Mouse (Mus musculus) limb, embryonic 11.5 days (tissue): ENCODE results near the gene Muc4. TPM values are rescaled to one million over a fixed set of nuclear protein-coding genes. Genes with fewer than 3 reads are reported as not detected.

ENCODE experiments used
- ATAC-seq: fragments of 200-750 bp; cut with Nextera tagmentation; 2 replicates; pipeline ENCODE4 v1.8.0; 2017; ENCODE audit warnings: low read depth; ENCODE audit not compliant: insufficient number of reproducible peaks, low FRiP score, low TSS enrichment
- DNase-seq: peaks from one replicate; pipeline ENCODE4 v3.0.0-alpha.2; 2015; ENCODE audit warnings: low spot score
- H3K27ac ChIP-seq: fragments of 300-500 bp; sonication (generic); replicated peaks from 2 replicates; pipeline ENCODE4 v1.5.1; 2014; ENCODE audit warnings: low read depth, mild to moderate bottlenecking, low read length
- H3K27me3 ChIP-seq: fragments of 300-500 bp; sonication (generic); 2 replicates; pipeline ENCODE4 v1.6.1; 2014; ENCODE audit warnings: mild to moderate bottlenecking, low read length, mixed read lengths; ENCODE audit not compliant: control insufficient read depth, insufficient read depth
- H3K36me3 ChIP-seq: fragments of 300-500 bp; sonication (generic); 2 replicates; pipeline ENCODE4 v1.6.1; 2014; ENCODE audit warnings: mild to moderate bottlenecking, low read length, moderate library complexity, mixed read lengths; ENCODE audit not compliant: control insufficient read depth, insufficient read depth
- H3K4me1 ChIP-seq: fragments of 300-500 bp; sonication (generic); 2 replicates; pipeline ENCODE4 v1.6.1; 2014; ENCODE audit warnings: low read length, mixed read lengths; ENCODE audit not compliant: control insufficient read depth, insufficient read depth
- H3K4me2 ChIP-seq: fragments of 300-500 bp; sonication (generic); 2 replicates; pipeline ENCODE4 v1.6.1; 2014; ENCODE audit warnings: low read depth, mild to moderate bottlenecking, moderate library complexity; ENCODE audit not compliant: severe bottlenecking
- H3K4me3 ChIP-seq: fragments of 300-500 bp; sonication (generic); 2 replicates; pipeline ENCODE4 v1.5.1; 2014; ENCODE audit warnings: low read depth, low read length
- H3K9ac ChIP-seq: fragments of 300-500 bp; sonication (generic); 2 replicates; pipeline ENCODE4 v1.6.1; 2014; ENCODE audit warnings: mild to moderate bottlenecking, low read length
- H3K9me3 ChIP-seq: fragments of 300-500 bp; sonication (generic); 2 replicates; pipeline ENCODE4 v1.6.1; 2016; ENCODE audit warnings: low read length; ENCODE audit not compliant: control insufficient read depth
- WGBS: fragments of 180-500 bp; shearing (Covaris S2); extraction: QIAGEN DNeasy Blood & Tissue Kit; methylation state at CpG from one replicate; pipeline ENCODE4 v1.1.7; 2014; 5-methylcytosine and 5-hydroxymethylcytosine counted together
- polyA plus RNA-seq: library from polyadenylated mRNA; unstranded; fragments of >200 nt; fragmentation: Nextera tagmentation; extraction: Ambion mirVana; gene quantifications from 2 replicates; pipeline ENCODE4 v1.2.1, GENCODE M21; 2014

The Muc4 gene
- polyA plus RNA-seq, 1 experiment from 2014 or later = not detected

GRCm38 (mm10) chr16:32797426-32797689 lies 61.7 kb downstream of the Muc4 start, which contains the start of gene Muc20:
Muc20 (minus strand) TSS chr16:32797435.
- Histone ChIP-seq H3K4me2 (no peak within 1 kb of the TSS), H3K9me3 (no peaks in the 10 kb centered on the region), H3K4me1 (no peaks in the 10 kb centered on the region), H3K9ac (no peak within 1 kb of the TSS), H3K27me3 (no peaks in the 10 kb centered on the region), H3K27ac (no peak within 1 kb of the TSS), H3K36me3 (no peaks in the 10 kb centered on the region), H3K4me3 (no peak within 1 kb of the TSS)
- 80% methylated on average over 3 of the region's 3 CpGs for WGBS
- DNase-seq (no peak), ATAC-seq (no peak)

GRCm38 (mm10) chr16:32803252-32803853 lies 67.7 kb downstream of the Muc4 start:
- 68% methylated on average over 6 of the region's 6 CpGs for WGBS
- H3K9me3 ChIP-seq = no peaks in the 10 kb centered on the region
- no peak for ATAC-seq
- H3K27me3 ChIP-seq = no peaks in the 10 kb centered on the region
- H3K27ac ChIP-seq = no peak overlapping the region
- H3K4me3 ChIP-seq = no peak overlapping the region
- no peak overlapping the region for H3K9ac ChIP-seq
- DNase-seq = no peak
- no peak overlapping the region for H3K4me2 ChIP-seq
- H3K4me1 ChIP-seq = no peaks in the 10 kb centered on the region
- H3K36me3 ChIP-seq = no peaks in the 10 kb centered on the region

- Histone ChIP-seq H3K9me3 (no peaks in the 10 kb centered on the region), H3K9ac (no peak overlapping the region), H3K27me3 (no peaks in the 10 kb centered on the region), H3K27ac (no peak overlapping the region), H3K4me2 (no peak overlapping the region), H3K4me3 (no peak overlapping the region), H3K36me3 (no peaks in the 10 kb centered on the region), H3K4me1 (no peaks in the 10 kb centered on the region)
- DNase-seq (no peak), ATAC-seq (no peak)
- WGBS = 37% methylated on average over 5 of the region's 5 CpGs
Observed at GRCm38 (mm10) chr16:32803901-32804300, 68.2 kb downstream of the Muc4 start.

- no peak overlapping the region for H3K9ac ChIP-seq
- no peak for ATAC-seq
- no peak for DNase-seq
- H3K4me2 ChIP-seq = no peak overlapping the region
- H3K36me3 ChIP-seq = no peaks in the 10 kb centered on the region
- H3K27me3 ChIP-seq = no peaks in the 10 kb centered on the region
- H3K27ac ChIP-seq = no peak overlapping the region
- no peaks in the 10 kb centered on the region for H3K9me3 ChIP-seq
- 90% methylated on average over 7 of the region's 7 CpGs for WGBS
- no peak overlapping the region for H3K4me3 ChIP-seq
- H3K4me1 ChIP-seq = no peaks in the 10 kb centered on the region
Observed at GRCm38 (mm10) chr16:32805151-32805550, 69.5 kb downstream of the Muc4 start.

GRCm38 (mm10) chr16:32807408-32808185 lies 71.9 kb downstream of the Muc4 start:
- WGBS = 56% methylated on average over 8 of the region's 8 CpGs
- DNase-seq = no peak

GRCm38 (mm10) chr16:32810321-32810720 lies 74.6 kb downstream of the Muc4 start, which contains the start of gene Smbd1:
Smbd1 (minus strand) TSS chr16:32810477.
- Histone ChIP-seq H3K9me3 (no peaks in the 10 kb centered on the region), H3K4me2 (no peak within 1 kb of the TSS), H3K36me3 (no peaks in the 10 kb centered on the region), H3K4me1 (peaks cover 8% of the 10 kb centered on the region), H3K9ac (no peak within 1 kb of the TSS), H3K4me3 (no peak within 1 kb of the TSS), H3K27me3 (no peaks in the 10 kb centered on the region), H3K27ac (no peak within 1 kb of the TSS)
- ATAC-seq (no peak), DNase-seq (no peak)
- 83% methylated on average over 4 of the region's 4 CpGs for WGBS

More at GRCm38 (mm10) chr16:32807408-32808185, 71.9 kb downstream of the Muc4 start:
- no peaks in the 10 kb centered on the region for H3K27me3 ChIP-seq
- no peak for ATAC-seq
- H3K9ac ChIP-seq = no peak overlapping the region
- no peak overlapping the region for H3K4me3 ChIP-seq
- H3K4me1 ChIP-seq = no peaks in the 10 kb centered on the region
- no peak overlapping the region for H3K27ac ChIP-seq
- H3K4me2 ChIP-seq = no peak overlapping the region
- no peaks in the 10 kb centered on the region for H3K9me3 ChIP-seq
- no peaks in the 10 kb centered on the region for H3K36me3 ChIP-seq

- Histone ChIP-seq H3K4me2 (no peak overlapping the region), H3K27me3 (no peaks in the 10 kb centered on the region), H3K4me3 (no peak overlapping the region), H3K36me3 (no peaks in the 10 kb centered on the region), H3K9me3 (no peaks in the 10 kb centered on the region), H3K4me1 (peaks cover 16% of the 10 kb centered on the region), H3K27ac (no peak overlapping the region), H3K9ac (no peak overlapping the region)
- 3% methylated on average over 9 of the region's 9 CpGs for WGBS
- DNase-seq (peak; percentile 92), ATAC-seq (peak; percentile 58; the same call in 1 of the 2 replicates)
Observed at GRCm38 (mm10) chr16:32812888-32813361, 77.2 kb downstream of the Muc4 start.

- no peak for DNase-seq
- no peak overlapping the region for H3K4me2 ChIP-seq
- H3K36me3 ChIP-seq = no peaks in the 10 kb centered on the region
- no peak for ATAC-seq
- no peak overlapping the region for H3K4me3 ChIP-seq
- H3K9me3 ChIP-seq = no peaks in the 10 kb centered on the region
- WGBS = 51% methylated on average over 9 of the region's 9 CpGs
- no peaks in the 10 kb centered on the region for H3K27me3 ChIP-seq
- peaks cover 16% of the 10 kb centered on the region for H3K4me1 ChIP-seq
- no peak overlapping the region for H3K27ac ChIP-seq
- no peak overlapping the region for H3K9ac ChIP-seq
Observed at GRCm38 (mm10) chr16:32813362-32813761, 77.7 kb downstream of the Muc4 start.
